Comparison of ENCODE assay signal across 8 mouse cellular contexts in the genomic region with DNA sequence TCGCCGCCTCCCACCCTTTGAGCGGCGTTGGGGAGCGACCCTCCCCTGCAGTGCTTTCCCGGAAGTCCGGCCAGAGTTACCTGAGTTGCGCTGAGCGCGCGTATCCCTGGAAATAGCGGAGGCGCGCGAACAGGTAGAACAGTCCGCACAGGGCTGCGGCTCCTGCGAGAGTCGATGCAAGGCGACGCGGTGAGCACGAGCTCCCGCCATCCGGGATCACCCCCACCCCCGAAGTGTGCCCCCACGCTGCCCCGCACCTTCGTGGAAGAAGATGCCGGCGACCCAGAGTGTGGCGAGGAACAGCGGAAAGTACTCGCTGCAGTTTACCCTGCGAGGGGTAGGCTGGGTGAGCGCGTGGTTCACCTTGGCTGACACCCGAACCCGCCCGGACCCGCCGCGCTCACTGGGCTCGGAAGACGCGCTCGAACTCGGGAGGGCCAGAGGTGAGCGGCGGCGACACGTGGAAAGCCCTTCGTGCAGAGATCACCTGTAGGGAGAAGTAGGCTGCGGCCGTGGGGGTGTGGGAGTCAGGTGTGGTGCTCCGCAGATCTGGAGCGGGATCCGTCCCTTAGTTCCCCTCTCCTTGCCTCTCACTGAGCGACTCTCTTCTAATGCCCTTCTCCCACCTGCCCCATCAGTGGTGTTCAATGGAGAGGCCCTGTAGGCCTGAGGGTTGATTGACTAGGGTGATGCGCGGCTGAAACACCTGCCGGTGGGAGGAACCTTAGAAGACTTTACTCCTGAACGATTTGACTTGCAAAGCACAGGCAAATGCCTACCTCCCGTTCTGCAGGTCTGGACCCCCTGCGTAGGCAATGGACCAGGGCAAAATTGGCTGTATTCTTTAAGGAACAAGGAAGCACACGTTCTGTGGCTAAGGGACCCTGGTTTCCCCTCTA. TPM values are rescaled to one million over a fixed set of nuclear protein-coding genes. Genes with fewer than 3 reads are reported as not detected.
DNase-seq lines count a peak whose midpoint lies in the region; ATAC-seq lines count a peak whose summit lies in the region.

No protein-coding gene starts in this region.

- 3% methylated on average over 66 of the region's 66 CpGs for WGBS in heart, embryonic 15.5 days
- 2% methylated on average over 66 of the region's 66 CpGs for WGBS in hindbrain, embryonic 12.5 days
- 2% methylated on average over 66 of the region's 66 CpGs for WGBS in liver, embryonic 16.5 days (ENCODE audit: insufficient replicate concordance)

- intact Hi-C loops in heart, postnatal 36 days (cut with DNase I), result loop anchor here (2.0 to 10.0 kb wide), 3 partner anchors 56 to 252 kb away; a partner anchor contains a TSS

- H3K27ac ChIP-seq in heart, embryonic 15.5 days, result no peak overlapping the region
- H3K27ac ChIP-seq in hindbrain, embryonic 12.5 days, result no peak overlapping the region
- H3K27ac ChIP-seq in liver, embryonic 16.5 days (ENCODE audit: low read length), result no peak overlapping the region

- peaks cover 24% of the 10 kb centered on the region for H3K4me1 ChIP-seq in heart, embryonic 15.5 days (replicated peaks)
- peaks cover 14% of the 10 kb centered on the region for H3K4me1 ChIP-seq in hindbrain, embryonic 12.5 days
- H3K4me1 ChIP-seq in liver, embryonic 16.5 days (ENCODE audit: control insufficient read depth, low read depth, low read length), result peaks cover 32% of the 10 kb centered on the region

- H3K4me2 ChIP-seq in heart, embryonic 15.5 days, result peak overlapping the region; percentile 85
- peak overlapping the region; percentile 84 for H3K4me2 ChIP-seq in hindbrain, embryonic 12.5 days (replicated peaks)
- H3K4me2 ChIP-seq in liver, embryonic 16.5 days (ENCODE audit: low read depth, low read length), result peak overlapping the region; percentile 97

- no peaks in the 10 kb centered on the region for H3K9me3 ChIP-seq in heart, embryonic 15.5 days (replicated peaks)
- no peaks in the 10 kb centered on the region for H3K9me3 ChIP-seq in hindbrain, embryonic 12.5 days (replicated peaks)
- H3K9me3 ChIP-seq in liver, embryonic 16.5 days (replicated peaks; ENCODE audit: control insufficient read depth, low read length), result no peaks in the 10 kb centered on the region

- peak overlapping the region; percentile 37 for H3K9ac ChIP-seq in heart, embryonic 15.5 days
- H3K9ac ChIP-seq in hindbrain, embryonic 12.5 days, result peak overlapping the region; percentile 61
- peak overlapping the region; percentile 61 for H3K9ac ChIP-seq in liver, embryonic 16.5 days (ENCODE audit: low read depth, low read length)

- peak; percentile 27; the same call in 1 of the 2 replicates for ATAC-seq in heart, embryonic 15.5 days (replicated peaks; ENCODE audit: insufficient number of reproducible peaks, insufficient read depth, low FRiP score, low read depth)
- peak; percentile 39 for ATAC-seq in hindbrain, embryonic 12.5 days (ENCODE audit: low FRiP score)
- ATAC-seq in liver, embryonic 16.5 days (ENCODE audit: low read depth), result peak; percentile 55

- H3K27me3 ChIP-seq in heart, embryonic 15.5 days, result peaks cover 27% of the 10 kb centered on the region
- H3K27me3 ChIP-seq in hindbrain, embryonic 12.5 days, result peaks cover 41% of the 10 kb centered on the region
- H3K27me3 ChIP-seq in liver, embryonic 16.5 days (ENCODE audit: control insufficient read depth, insufficient read depth, low read depth, low read length), result peaks cover 2% of the 10 kb centered on the region; the same call in 1 of the 2 replicates

- H3K36me3 ChIP-seq in heart, embryonic 15.5 days, result peaks cover 31% of the 10 kb centered on the region
- H3K36me3 ChIP-seq in hindbrain, embryonic 12.5 days, result peaks cover 27% of the 10 kb centered on the region
- H3K36me3 ChIP-seq in liver, embryonic 16.5 days (ENCODE audit: control insufficient read depth, insufficient read depth), result peaks cover 27% of the 10 kb centered on the region

- peak overlapping the region; percentile 56 for H3K4me3 ChIP-seq in heart, embryonic 15.5 days
- H3K4me3 ChIP-seq in hindbrain, embryonic 12.5 days, result peak overlapping the region; percentile 56
- peak overlapping the region; percentile 69 for H3K4me3 ChIP-seq in liver, embryonic 16.5 days (ENCODE audit: low read depth, low read length)

- DNase-seq in heart, postnatal 36 days, result no peak
- DNase-seq in ZHBTc4 (ENCODE audit: low read depth, low spot score), result peak; percentile 66
- DNase-seq in layer of hippocampus, adult 9-11 months, result no peak
- DNase-seq in urinary bladder, postnatal 10 days (ENCODE audit: low spot score), result no peak
- no peak for DNase-seq in adrenal gland, postnatal 36 days

RNA-seq across cellular contexts. Expression of a gene that starts 1.2 kb away (rescaled TPM):
- 1.6 and 2.6 TPM in 2 replicates for polyA plus RNA-seq in heart, embryonic 15.5 days (2015; fragmentation: Nextera tagmentation; extraction: Ambion mirVana)
- 1 to 10 TPM; 5.5 to 8.6 TPM for total RNA-seq in heart, postnatal 36 days (2021)
- 0.61 and 1.3 TPM in 2 replicates for polyA plus RNA-seq in hindbrain, embryonic 12.5 days (2016; fragmentation: Nextera tagmentation; extraction: Ambion mirVana)
- polyA plus RNA-seq in liver, embryonic 16.5 days (2015; fragmentation: Nextera tagmentation; extraction: Ambion mirVana), result 0.50 and 0.61 TPM in 2 replicates
- 10 to 100 TPM; 10.5 to 23.5 TPM for total RNA-seq in adrenal gland, postnatal 36 days (2021)

RNA-seq across cellular contexts. Expression of a gene that starts 26.5 kb away (rescaled TPM):
- polyA plus RNA-seq in heart, embryonic 15.5 days (2015; fragmentation: Nextera tagmentation; extraction: Ambion mirVana), result 29.2 and 35.5 TPM in 2 replicates
- 10 to 100 TPM; 84.5 to 87.8 TPM for total RNA-seq in heart, postnatal 36 days (2021)
- polyA plus RNA-seq in hindbrain, embryonic 12.5 days (2016; fragmentation: Nextera tagmentation; extraction: Ambion mirVana), result 45.1 and 52.8 TPM in 2 replicates
- 2.2 and 3.1 TPM in 2 replicates for polyA plus RNA-seq in liver, embryonic 16.5 days (2015; fragmentation: Nextera tagmentation; extraction: Ambion mirVana)
- 100 to 1,000 TPM; 116 to 149 TPM for total RNA-seq in adrenal gland, postnatal 36 days (2021)

RNA-seq across cellular contexts. Expression of a gene that starts 26.6 kb away (rescaled TPM):
- 213 and 270 TPM in 2 replicates for polyA plus RNA-seq in heart, embryonic 15.5 days (2015; fragmentation: Nextera tagmentation; extraction: Ambion mirVana)
- total RNA-seq in heart, postnatal 36 days (2021), result 100 to 1,000 TPM; 379 to 464 TPM
- polyA plus RNA-seq in hindbrain, embryonic 12.5 days (2016; fragmentation: Nextera tagmentation; extraction: Ambion mirVana), result 231 and 234 TPM in 2 replicates
- polyA plus RNA-seq in liver, embryonic 16.5 days (2015; fragmentation: Nextera tagmentation; extraction: Ambion mirVana), result 165 and 182 TPM in 2 replicates
- total RNA-seq in adrenal gland, postnatal 36 days (2021), result 100 to 1,000 TPM; 862 to 881 TPM

RNA-seq across cellular contexts. Expression of a gene that starts 54.9 kb away (rescaled TPM):
- 3.2 and 3.8 TPM in 2 replicates for polyA plus RNA-seq in heart, embryonic 15.5 days (2015; fragmentation: Nextera tagmentation; extraction: Ambion mirVana)
- total RNA-seq in heart, postnatal 36 days (2021), result 10 to 100 TPM; 11.5 to 11.8 TPM
- polyA plus RNA-seq in hindbrain, embryonic 12.5 days (2016; fragmentation: Nextera tagmentation; extraction: Ambion mirVana), result 7.6 and 8.1 TPM in 2 replicates
- 1.3 and 1.5 TPM in 2 replicates for polyA plus RNA-seq in liver, embryonic 16.5 days (2015; fragmentation: Nextera tagmentation; extraction: Ambion mirVana)
- 10 to 100 TPM; 24.7 to 26.0 TPM for total RNA-seq in adrenal gland, postnatal 36 days (2021)
